Mouse (Mus musculus): Measurements from ENCODE around the gene Map4.

Gene Map4

GRCm38 (mm10) chr9:110001946-110002345, 70.7 kb downstream of the Map4 start:
- DNase-seq (ENCODE audit: low spot score) = no peak

- no peak for DNase-seq (ENCODE audit: low spot score)
These were observed 71.2 kb downstream of the Map4 start for GRCm38 (mm10) chr9:110002413-110002812.

- no peak for DNase-seq (ENCODE audit: low spot score)
These were observed 88.0 kb downstream of the Map4 start for GRCm38 (mm10) chr9:110019224-110019623.

GRCm38 (mm10) chr9:110020405-110020804, 89.1 kb downstream of the Map4 start:
- DNase-seq (ENCODE audit: low spot score) = no peak

GRCm38 (mm10) chr9:110021463-110021862, 90.2 kb downstream of the Map4 start:
- no peak for DNase-seq (ENCODE audit: low spot score)

GRCm38 (mm10) chr9:110022151-110022550, 90.9 kb downstream of the Map4 start:
- no peak for DNase-seq (ENCODE audit: low spot score)

GRCm38 (mm10) chr9:110035091-110035490, 103.8 kb downstream of the Map4 start:
- DNase-seq (ENCODE audit: low spot score) = no peak

GRCm38 (mm10) chr9:110037895-110038294, 106.6 kb downstream of the Map4 start:
- DNase-seq (ENCODE audit: low spot score) = no peak

- no peak for DNase-seq (ENCODE audit: low spot score)
These were observed 107.2 kb downstream of the Map4 start for GRCm38 (mm10) chr9:110038485-110038884.

GRCm38 (mm10) chr9:110044373-110044772, 113.1 kb downstream of the Map4 start:
- DNase-seq (ENCODE audit: low spot score) = no peak

GRCm38 (mm10) chr9:110045763-110046377, 114.6 kb downstream of the Map4 start:
- DNase-seq (ENCODE audit: low spot score) = no peak

GRCm38 (mm10) chr9:110047260-110047659, 116.0 kb downstream of the Map4 start:
- no peak for DNase-seq (ENCODE audit: low spot score)

- DNase-seq (ENCODE audit: low spot score) = no peak
These were observed 116.6 kb downstream of the Map4 start for GRCm38 (mm10) chr9:110047857-110048256.

GRCm38 (mm10) chr9:110051184-110051583, 119.9 kb downstream of the Map4 start:
- DNase-seq (ENCODE audit: low spot score) = no peak

GRCm38 (mm10) chr9:110051869-110052661, 120.8 kb downstream of the Map4 start:
- no peak for DNase-seq (ENCODE audit: low spot score)

- no peak for DNase-seq (ENCODE audit: low spot score)
These were observed 121.7 kb downstream of the Map4 start for GRCm38 (mm10) chr9:110052951-110053304.

GRCm38 (mm10) chr9:110053305-110054079, 122.2 kb downstream of the Map4 start:
- DNase-seq (ENCODE audit: low spot score) = no peak

- DNase-seq (ENCODE audit: low spot score) = no peak
These were observed 122.8 kb downstream of the Map4 start for GRCm38 (mm10) chr9:110054080-110054421.

GRCm38 (mm10) chr9:110054781-110055180, 123.5 kb downstream of the Map4 start:
- DNase-seq (ENCODE audit: low spot score) = no peak

- no peak for DNase-seq (ENCODE audit: low spot score)
These were observed 125.9 kb downstream of the Map4 start for GRCm38 (mm10) chr9:110057200-110057599.

- DNase-seq (ENCODE audit: low spot score) = no peak
These were observed 129.5 kb downstream of the Map4 start for GRCm38 (mm10) chr9:110060761-110061160.

GRCm38 (mm10) chr9:110062405-110062804, 131.1 kb downstream of the Map4 start:
- no peak for DNase-seq (ENCODE audit: low spot score)

- DNase-seq (ENCODE audit: low spot score) = no peak
These were observed 131.6 kb downstream of the Map4 start for GRCm38 (mm10) chr9:110062861-110063260.

All from c-Kit-positive CD71-positive TER-119-positive erythroid progenitor cells, embryonic 14.5 days (primary cell).